Mouse (Mus musculus) kidney, adult 2 months (tissue): ENCODE results near the gene Cggbp1. TPM values are rescaled to one million over a fixed set of nuclear protein-coding genes. Genes with fewer than 3 reads are reported as not detected.
A peak's percentile ranks its signal among the peaks of the same experiment; 100 is the strongest.

Experiments
- DNase-seq: peaks from one replicate; pipeline ENCODE4 v3.0.0; 2021
- H3K27ac ChIP-seq: fragments of 200-500 bp; 2 replicates; pipeline ENCODE4 v1.5.1; 2012; ENCODE audit warnings: low read depth, low read length, control low read depth, inconsistent platforms; ENCODE audit not compliant: insufficient read depth
- H3K27me3 ChIP-seq: fragments of 200-500 bp; replicated peaks from 2 replicates; pipeline ENCODE4 v1.6.1; 2012; ENCODE audit warnings: mild to moderate bottlenecking, moderate library complexity, low read length, inconsistent platforms; ENCODE audit not compliant: control insufficient read depth, insufficient read depth
- H3K36me3 ChIP-seq: fragments of 200-500 bp; 2 replicates; pipeline ENCODE4 v1.6.1; 2012; ENCODE audit warnings: mild to moderate bottlenecking, moderate library complexity, low read length, inconsistent platforms; ENCODE audit not compliant: control insufficient read depth, insufficient read depth
- H3K4me1 ChIP-seq: fragments of 200-500 bp; 2 replicates; pipeline ENCODE4 v1.6.1; 2011; ENCODE audit warnings: low read length; ENCODE audit not compliant: control insufficient read depth, insufficient read depth
- H3K4me3 ChIP-seq: fragments of 200-500 bp; 2 replicates; pipeline ENCODE4 v1.5.1; 2011; ENCODE audit warnings: mild to moderate bottlenecking, low read depth, low read length, control low read depth; ENCODE audit not compliant: insufficient read depth
- CTCF ChIP-seq: fragments of 200-500 bp; conservative IDR thresholded peaks from 2 replicates; pipeline ENCODE4 v1.5.1; 2011; ENCODE audit warnings: low read depth, mild to moderate bottlenecking, control low read depth, low read length, moderate library complexity, mixed read lengths; ENCODE audit not compliant: insufficient read depth, insufficient read length
- POLR2A ChIP-seq: fragments of 200-500 bp; IDR thresholded peaks from one replicate; pipeline ENCODE4 v1.6.1; 2011; ENCODE audit warnings: low read depth, low read length, control low read depth
- WGBS: fragments of 180-500 bp; shearing (Covaris S2); methylation state at CpG from one replicate; pipeline ENCODE4 v1.1.7; 2018; 5-methylcytosine and 5-hydroxymethylcytosine counted together
- polyA plus RNA-seq: library from polyadenylated mRNA; depleted of rRNA; stranded (reverse); fragments of >200 nt; gene quantifications from 2 replicates; pipeline ENCODE4 v1.2.3, GENCODE M21; 2012; rRNA removed

Cggbp1 gene
- polyA plus RNA-seq, 1 experiment, result 14.2 TPM

- WGBS, result 89% methylated on average over 3 of the region's 3 CpGs
- no peaks in the 10 kb centered on the region for H3K36me3 ChIP-seq
- H3K27me3 ChIP-seq, result no peaks in the 10 kb centered on the region
- TF ChIP-seq CTCF (no peak), POLR2A (no peak)
- H3K27ac ChIP-seq, result no peak overlapping the region
- no peak overlapping the region for H3K4me3 ChIP-seq
- DNase-seq, result no peak
- no peaks in the 10 kb centered on the region for H3K4me1 ChIP-seq
Measured at GRCm38 (mm10) chr16:64889496-64889895, 37.7 kb downstream of the Cggbp1 start.

- 38% methylated on average over 2 of the region's 2 CpGs for WGBS
- Histone ChIP-seq H3K36me3 (no peaks in the 10 kb centered on the region), H3K4me1 (no peaks in the 10 kb centered on the region), H3K27me3 (no peaks in the 10 kb centered on the region), H3K4me3 (no peak overlapping the region), H3K27ac (no peak overlapping the region)
- DNase-seq, result peak; percentile 23
- TF ChIP-seq POLR2A (no peak), CTCF (peak; percentile 40)
Measured at GRCm38 (mm10) chr16:64899084-64899483, 47.3 kb downstream of the Cggbp1 start.

- 25% methylated on average over 2 of the region's 2 CpGs for WGBS
- no peaks in the 10 kb centered on the region for H3K27me3 ChIP-seq
- no peaks in the 10 kb centered on the region for H3K36me3 ChIP-seq
- no peaks in the 10 kb centered on the region for H3K4me1 ChIP-seq
- no peak overlapping the region for H3K4me3 ChIP-seq
- TF ChIP-seq POLR2A (no peak), CTCF (no peak)
- DNase-seq, result no peak
- no peak overlapping the region for H3K27ac ChIP-seq
Measured at GRCm38 (mm10) chr16:64903328-64903727, 51.5 kb downstream of the Cggbp1 start.

GRCm38 (mm10) chr16:64907112-64907511 is 55.3 kb downstream of the Cggbp1 start:
- no peaks in the 10 kb centered on the region for H3K36me3 ChIP-seq
- H3K4me1 ChIP-seq, result no peaks in the 10 kb centered on the region
- WGBS, result 24% methylated on average over 3 of the region's 3 CpGs
- H3K27me3 ChIP-seq, result no peaks in the 10 kb centered on the region; the same call in 1 of the 2 replicates
- no peak for TF ChIP-seq POLR2A
- TF ChIP-seq CTCF, result no peak
- peak; percentile 17 for DNase-seq
- H3K4me3 ChIP-seq, result no peak overlapping the region
- no peak overlapping the region for H3K27ac ChIP-seq

GRCm38 (mm10) chr16:64908747-64909146 is 57.0 kb downstream of the Cggbp1 start:
- Histone ChIP-seq H3K4me1 (no peaks in the 10 kb centered on the region), H3K27me3 (no peaks in the 10 kb centered on the region; the same call in 1 of the 2 replicates), H3K27ac (no peak overlapping the region), H3K36me3 (no peaks in the 10 kb centered on the region), H3K4me3 (no peak overlapping the region)
- TF ChIP-seq CTCF, result no peak
- TF ChIP-seq POLR2A, result no peak
- DNase-seq, result no peak
- WGBS, result 42% methylated on average over 10 of the region's 10 CpGs

Other genes starting within 250 kb of the Cggbp1 start
- 0.03 TPM in 1 of 2 replicates, not detected in the other for gene Csnka2ip, start 249.6 kb upstream of the Cggbp1 start, polyA plus RNA-seq
- 3.6 and 5.3 TPM in 2 replicates for gene 4930453N24Rik, start 80.8 kb upstream of the Cggbp1 start, polyA plus RNA-seq
- gene Zfp654, start 344 bp upstream of the Cggbp1 start, polyA plus RNA-seq, result 0.83 and 1.3 TPM in 2 replicates